Mouse (Mus musculus): ENCODE results near the gene Acin1.

GRCm38 (mm10) chr14:54705844-54706243, 19.1 kb upstream of the Acin1 start:
- TF ChIP-seq CTCF (IDR thresholded peaks at IDR 0.05; ENCODE audit: low read depth, low read length) = no peak
- no peak for TF ChIP-seq POLR2A (IDR thresholded peaks at IDR 0.05; ENCODE audit: extremely low read depth, insufficient read depth, low read length)
